Mouse (Mus musculus) C2C12 (cell line): ENCODE results near the gene Gpr1.

Experiments used
- CEBPB ChIP-seq: IDR thresholded peaks from one replicate; pipeline ENCODE4 v1.6.1; 2011; ENCODE audit warnings: low read depth, mild to moderate bottlenecking, control low read depth, moderate library complexity
- CTCF ChIP-seq: IDR thresholded peaks from one replicate; pipeline ENCODE4 v1.5.1; 2011; ENCODE audit not compliant: control insufficient read depth, insufficient read depth, insufficient read length
- FOSL1 ChIP-seq: IDR thresholded peaks from one replicate; pipeline ENCODE4 v1.8.0; 2011; ENCODE audit warnings: mild to moderate bottlenecking, low read length; ENCODE audit not compliant: poor library complexity, insufficient read depth, severe bottlenecking
- MAX ChIP-seq: IDR thresholded peaks from one replicate; pipeline ENCODE4 v1.6.1; 2011; ENCODE audit warnings: mild to moderate bottlenecking, control low read depth
- MYOD1 ChIP-seq: IDR thresholded peaks from one replicate; pipeline ENCODE4 v1.6.1; 2011; ENCODE audit warnings: low read depth; ENCODE audit not compliant: control insufficient read depth, insufficient read length
- USF1 ChIP-seq: IDR thresholded peaks from one replicate; pipeline ENCODE4 v1.6.1; 2011; ENCODE audit warnings: low read depth, mild to moderate bottlenecking, control low read depth, moderate library complexity

DNA sequence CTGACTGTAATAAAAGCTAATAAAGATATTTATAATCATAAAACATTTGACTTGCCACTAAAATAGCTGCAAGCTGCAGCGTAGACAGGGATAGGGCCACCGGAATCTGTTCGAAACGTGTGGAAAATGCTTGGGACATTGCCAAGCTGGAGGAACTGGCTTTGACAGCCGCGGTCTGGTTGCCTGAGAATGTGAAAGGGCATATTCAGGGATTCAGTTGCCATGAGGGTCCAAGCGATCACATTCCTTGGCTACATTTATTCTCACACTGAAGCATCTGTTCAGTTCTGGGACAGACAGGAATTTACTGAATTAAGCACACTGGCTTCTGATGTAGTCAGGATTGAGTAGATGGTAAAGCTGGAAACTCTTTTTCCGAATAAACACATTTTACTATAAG is 23.5 kb downstream of the Gpr1 start:
- no peak for TF ChIP-seq CTCF
- no peak for TF ChIP-seq MYOD1
- no peak for TF ChIP-seq FOSL1
- TF ChIP-seq USF1 = no peak
- TF ChIP-seq CEBPB = no peak
- no peak for TF ChIP-seq MAX
